Mouse (Mus musculus): ENCODE results near the gene Tek.

GRCm38 (mm10) chr4:94826891-94827290 is 87.8 kb downstream of the Tek start:
- no peak for TF ChIP-seq CTCF (IDR thresholded peaks at IDR 0.05; ENCODE audit: borderline replicate concordance, extremely low read depth, insufficient read depth, insufficient read length)
- no peak for TF ChIP-seq POLR2A (IDR thresholded peaks at IDR 0.05; ENCODE audit: borderline replicate concordance, extremely low read depth, insufficient read depth, insufficient read length, poor library complexity, severe bottlenecking)

All from brain, embryonic 14.5 days (tissue).